Mouse (Mus musculus): ENCODE data around the gene Plxnb3. TPM values are rescaled to one million over a fixed set of nuclear protein-coding genes. Genes with fewer than 3 reads are reported as not detected.

The Plxnb3 gene
- polyA plus RNA-seq, 1 experiment from 2014 or later = 0.07 TPM

GRCm38 (mm10) chrX:73788501-73788900, 31.6 kb downstream of the Plxnb3 start:
- no peak for ATAC-seq
- Histone ChIP-seq H3K9me3 (no peaks in the 10 kb centered on the region), H3K4me2 (replicated peaks) (peak overlapping the region; percentile 63), H3K27ac (no peak overlapping the region), H3K36me3 (0 out of 2 replicates have a peak, but pooled peaks cover 6% of the 10 kb centered on the region), H3K4me1 (replicated peaks) (peaks cover 29% of the 10 kb centered on the region), H3K27me3 (no peaks in the 10 kb centered on the region), H3K4me3 (replicated peaks) (peak overlapping the region; percentile 58), H3K9ac (replicated peaks) (0 out of 2 replicates have a peak overlapping the region, but pooled peaks have one; percentile 80)
- WGBS = 89% methylated on average over 1 of the region's 1 CpGs

- H3K27ac ChIP-seq = no peak overlapping the region
- no peak for ATAC-seq
- H3K36me3 ChIP-seq = peaks cover 22% of the 10 kb centered on the region
- H3K4me3 ChIP-seq (replicated peaks) = no peak overlapping the region
- H3K4me2 ChIP-seq (replicated peaks) = no peak overlapping the region
- no peaks in the 10 kb centered on the region for H3K9me3 ChIP-seq
- H3K9ac ChIP-seq (replicated peaks) = no peak overlapping the region
- peaks cover 10% of the 10 kb centered on the region for H3K4me1 ChIP-seq (replicated peaks)
- H3K27me3 ChIP-seq = no peaks in the 10 kb centered on the region
Measured at GRCm38 (mm10) chrX:73793039-73793438, 36.1 kb downstream of the Plxnb3 start.

- Histone ChIP-seq H3K9ac (replicated peaks) (no peak overlapping the region), H3K27me3 (no peaks in the 10 kb centered on the region), H3K4me2 (replicated peaks) (no peak overlapping the region), H3K36me3 (peaks cover 22% of the 10 kb centered on the region), H3K9me3 (no peaks in the 10 kb centered on the region), H3K4me3 (replicated peaks) (no peak overlapping the region), H3K27ac (no peak overlapping the region), H3K4me1 (replicated peaks) (peaks cover 5% of the 10 kb centered on the region)
- ATAC-seq = no peak
- WGBS = no CpG with 5 or more reads among the region's 1 CpGs
Measured at GRCm38 (mm10) chrX:73793505-73793904, 36.6 kb downstream of the Plxnb3 start.

- 84% methylated on average over 2 of the region's 2 CpGs for WGBS
- Histone ChIP-seq H3K4me1 (replicated peaks) (no peaks in the 10 kb centered on the region), H3K27ac (no peak overlapping the region), H3K36me3 (peaks cover 16% of the 10 kb centered on the region), H3K4me3 (replicated peaks) (no peak overlapping the region), H3K9me3 (no peaks in the 10 kb centered on the region), H3K4me2 (replicated peaks) (no peak overlapping the region), H3K9ac (replicated peaks) (no peak overlapping the region), H3K27me3 (no peaks in the 10 kb centered on the region)
- ATAC-seq = no peak
Measured at GRCm38 (mm10) chrX:73797511-73797910, 40.6 kb downstream of the Plxnb3 start.

- no peak overlapping the region for H3K4me2 ChIP-seq (replicated peaks)
- WGBS = 38% methylated on average over 9 of the region's 9 CpGs
- peaks cover 16% of the 10 kb centered on the region for H3K36me3 ChIP-seq
- no peaks in the 10 kb centered on the region for H3K9me3 ChIP-seq
- no peak overlapping the region for H3K9ac ChIP-seq (replicated peaks)
- H3K4me1 ChIP-seq (replicated peaks) = no peaks in the 10 kb centered on the region
- H3K27ac ChIP-seq = no peak overlapping the region
- H3K4me3 ChIP-seq (replicated peaks) = no peak overlapping the region
- peak; percentile 75 for ATAC-seq
- no peaks in the 10 kb centered on the region for H3K27me3 ChIP-seq
Measured at GRCm38 (mm10) chrX:73798502-73798901, 41.6 kb downstream of the Plxnb3 start.

GRCm38 (mm10) chrX:73805814-73806213, 48.9 kb downstream of the Plxnb3 start:
- Histone ChIP-seq H3K9ac (replicated peaks) (no peak overlapping the region), H3K27ac (no peak overlapping the region), H3K4me2 (replicated peaks) (no peak overlapping the region), H3K36me3 (no peaks in the 10 kb centered on the region), H3K4me3 (replicated peaks) (no peak overlapping the region), H3K27me3 (no peaks in the 10 kb centered on the region), H3K4me1 (replicated peaks) (peaks cover 8% of the 10 kb centered on the region), H3K9me3 (no peaks in the 10 kb centered on the region)
- 56% methylated on average over 1 of the region's 1 CpGs for WGBS
- 0 out of 2 replicates have a peak, but pooled peaks have one; percentile 56 for ATAC-seq

GRCm38 (mm10) chrX:73815072-73815471, 58.2 kb downstream of the Plxnb3 start:
- Histone ChIP-seq H3K27me3 (no peaks in the 10 kb centered on the region), H3K9me3 (no peaks in the 10 kb centered on the region), H3K27ac (peak overlapping the region; percentile 81), H3K4me3 (replicated peaks) (peak overlapping the region; percentile 32), H3K4me2 (replicated peaks) (peak overlapping the region; percentile 49), H3K4me1 (replicated peaks) (no peaks in the 10 kb centered on the region; the same call in 1 of the 2 replicates), H3K9ac (replicated peaks) (peak overlapping the region; percentile 63), H3K36me3 (no peaks in the 10 kb centered on the region)
- WGBS = 12% methylated on average over 14 of the region's 14 CpGs
- peak; percentile 89 for ATAC-seq

GRCm38 (mm10) chrX:73816596-73817314, 59.9 kb downstream of the Plxnb3 start:
- 55% methylated on average over 3 of the region's 3 CpGs for WGBS
- no peaks in the 10 kb centered on the region for H3K36me3 ChIP-seq
- no peak overlapping the region for H3K4me2 ChIP-seq (replicated peaks)
- no peaks in the 10 kb centered on the region for H3K9me3 ChIP-seq
- ATAC-seq = no peak
- no peak overlapping the region for H3K4me3 ChIP-seq (replicated peaks)
- H3K4me1 ChIP-seq (replicated peaks) = peaks cover 5% of the 10 kb centered on the region
- H3K27me3 ChIP-seq = no peaks in the 10 kb centered on the region
- no peak overlapping the region for H3K9ac ChIP-seq (replicated peaks)
- no peak overlapping the region for H3K27ac ChIP-seq

Other genes with a start within 250 kb of the Plxnb3 start
- gene Dusp9, start 117.7 kb upstream of the Plxnb3 start, polyA plus RNA-seq (2015; fragmentation: Nextera tagmentation; extraction: Ambion mirVana) = 0.79 and 1.2 TPM in 2 replicates
- gene Pnck, start 97.0 kb upstream of the Plxnb3 start, polyA plus RNA-seq (2015; fragmentation: Nextera tagmentation; extraction: Ambion mirVana) = 91.5 and 99.5 TPM in 2 replicates
- gene Slc6a8, start 83.9 kb upstream of the Plxnb3 start, polyA plus RNA-seq (2015; fragmentation: Nextera tagmentation; extraction: Ambion mirVana) = 6.3 and 6.4 TPM in 2 replicates
- gene Bcap31, start 40.9 kb upstream of the Plxnb3 start, polyA plus RNA-seq (2015; fragmentation: Nextera tagmentation; extraction: Ambion mirVana) = 116 and 118 TPM in 2 replicates
- gene Abcd1, start 40.5 kb upstream of the Plxnb3 start, polyA plus RNA-seq (2015; fragmentation: Nextera tagmentation; extraction: Ambion mirVana) = 9.6 and 11.8 TPM in 2 replicates
- 1.3 and 1.4 TPM in 2 replicates for gene Srpk3, start 17.3 kb downstream of the Plxnb3 start, polyA plus RNA-seq (2015; fragmentation: Nextera tagmentation; extraction: Ambion mirVana)
- gene Idh3g, start 29.8 kb downstream of the Plxnb3 start, polyA plus RNA-seq (2015; fragmentation: Nextera tagmentation; extraction: Ambion mirVana) = 225 and 228 TPM in 2 replicates
- gene Ssr4, start 29.9 kb downstream of the Plxnb3 start, polyA plus RNA-seq (2015; fragmentation: Nextera tagmentation; extraction: Ambion mirVana) = 133 and 139 TPM in 2 replicates
- 4.3 and 4.7 TPM in 2 replicates for gene Pdzd4, start 67.9 kb downstream of the Plxnb3 start, polyA plus RNA-seq (2015; fragmentation: Nextera tagmentation; extraction: Ambion mirVana)
- 0.24 and 0.27 TPM in 2 replicates for gene Avpr2, start 135.0 kb downstream of the Plxnb3 start, polyA plus RNA-seq (2015; fragmentation: Nextera tagmentation; extraction: Ambion mirVana)
- 73.8 and 80.8 TPM in 2 replicates for gene L1cam, start 139.0 kb downstream of the Plxnb3 start, polyA plus RNA-seq (2015; fragmentation: Nextera tagmentation; extraction: Ambion mirVana)
- 2.8 and 2.9 TPM in 2 replicates for gene Arhgap4, start 164.8 kb downstream of the Plxnb3 start, polyA plus RNA-seq (2015; fragmentation: Nextera tagmentation; extraction: Ambion mirVana)
- gene Naa10, start 164.9 kb downstream of the Plxnb3 start, polyA plus RNA-seq (2015; fragmentation: Nextera tagmentation; extraction: Ambion mirVana) = 107 and 108 TPM in 2 replicates
- 10.5 and 12.3 TPM in 2 replicates for gene Renbp, start 173.8 kb downstream of the Plxnb3 start, polyA plus RNA-seq (2015; fragmentation: Nextera tagmentation; extraction: Ambion mirVana)
- 61.9 and 63.0 TPM in 2 replicates for gene Hcfc1, start 209.3 kb downstream of the Plxnb3 start, polyA plus RNA-seq (2015; fragmentation: Nextera tagmentation; extraction: Ambion mirVana)

Data from midbrain, embryonic 13.5 days (tissue).